Mouse (Mus musculus): ENCODE data around the gene Fbxl19. TPM values are rescaled to one million over a fixed set of nuclear protein-coding genes. Genes with fewer than 3 reads are reported as not detected.

Gene Fbxl19
- polyA plus RNA-seq, 1 experiment from 2014 or later = 6.2 TPM

DNA sequence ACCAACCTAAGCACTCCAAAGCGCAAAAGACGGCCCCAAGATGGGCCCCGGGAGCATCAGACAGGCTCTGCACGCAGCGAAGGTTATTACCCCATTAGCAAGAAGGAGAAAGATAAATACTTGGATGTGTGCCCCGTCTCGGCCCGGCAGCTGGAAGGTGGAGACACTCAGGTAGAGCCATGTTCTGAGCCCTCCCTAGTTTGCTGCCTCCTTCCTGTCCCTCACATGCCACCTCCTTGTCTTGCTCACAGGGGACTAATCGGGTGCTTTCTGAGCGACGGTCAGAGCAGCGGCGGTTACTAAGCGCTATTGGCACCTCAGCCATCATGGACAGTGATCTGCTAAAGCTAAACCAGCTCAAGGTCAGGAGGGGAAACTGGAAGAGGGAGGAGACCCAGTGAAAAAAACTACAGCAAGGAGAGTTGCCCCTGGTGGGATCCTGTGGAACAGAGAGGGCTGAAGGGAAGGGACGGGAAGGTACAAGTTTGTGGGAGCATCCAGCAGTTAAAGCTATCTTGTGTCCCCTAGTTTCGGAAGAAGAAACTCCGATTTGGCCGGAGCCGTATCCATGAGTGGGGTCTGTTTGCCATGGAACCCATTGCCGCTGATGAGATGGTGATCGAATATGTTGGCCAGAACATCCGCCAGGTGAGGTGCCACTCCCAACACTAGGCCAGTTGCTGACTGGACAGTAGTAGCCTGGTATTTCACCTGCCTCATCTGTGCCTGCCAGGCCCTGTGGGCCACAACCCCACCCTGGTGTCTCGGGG, 52.9 kb downstream of the Fbxl19 start:
- Histone ChIP-seq H3K36me3 (ENCODE audit: control insufficient read depth, insufficient read depth, low read length) (peaks cover 64% of the 10 kb centered on the region), H3K27me3 (ENCODE audit: control insufficient read depth, insufficient read depth, low read length) (no peaks in the 10 kb centered on the region), H3K27ac (ENCODE audit: low read length) (no peak overlapping the region), H3K4me3 (ENCODE audit: low read depth, low read length) (no peak overlapping the region), H3K9ac (replicated peaks; ENCODE audit: low read depth, low read length) (no peak overlapping the region), H3K4me2 (replicated peaks; ENCODE audit: low read depth, low read length) (no peak overlapping the region), H3K9me3 (ENCODE audit: control insufficient read depth, low read depth, low read length) (no peaks in the 10 kb centered on the region), H3K4me1 (ENCODE audit: control insufficient read depth, insufficient read depth, low read length) (no peaks in the 10 kb centered on the region; the same call in 1 of the 2 replicates)
- WGBS = 90% methylated on average over 23 of the region's 23 CpGs
- ATAC-seq (ENCODE audit: insufficient number of reproducible peaks, insufficient read depth, low FRiP score, low read depth) = no peak

DNA sequence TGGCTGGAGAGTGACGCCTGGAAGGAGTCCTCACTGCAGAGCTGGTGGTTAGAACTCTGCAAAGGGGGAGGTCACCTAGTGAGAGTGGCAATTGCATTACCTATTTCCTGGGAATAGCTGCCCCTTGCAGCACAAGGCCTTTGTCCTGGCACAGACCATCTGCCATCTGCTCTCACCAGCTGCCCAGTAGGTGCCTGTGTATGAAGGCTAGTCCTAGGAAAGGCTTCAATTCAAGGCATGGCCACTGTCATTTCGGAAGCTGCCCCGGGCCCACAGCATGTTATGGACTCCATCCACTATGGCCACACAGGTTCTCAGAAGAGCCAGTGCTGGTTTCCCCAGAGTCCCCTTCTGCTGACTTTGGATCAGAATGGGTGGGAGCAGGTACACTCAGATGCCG, 54.2 kb downstream of the Fbxl19 start:
- Histone ChIP-seq H3K27me3 (ENCODE audit: control insufficient read depth, insufficient read depth, low read length) (no peaks in the 10 kb centered on the region), H3K9me3 (ENCODE audit: control insufficient read depth, low read depth, low read length) (no peaks in the 10 kb centered on the region), H3K4me3 (ENCODE audit: low read depth, low read length) (no peak overlapping the region), H3K4me1 (ENCODE audit: control insufficient read depth, insufficient read depth, low read length) (no peaks in the 10 kb centered on the region; the same call in 1 of the 2 replicates), H3K4me2 (replicated peaks; ENCODE audit: low read depth, low read length) (no peak overlapping the region), H3K9ac (replicated peaks; ENCODE audit: low read depth, low read length) (no peak overlapping the region), H3K27ac (ENCODE audit: low read length) (no peak overlapping the region), H3K36me3 (ENCODE audit: control insufficient read depth, insufficient read depth, low read length) (peaks cover 60% of the 10 kb centered on the region)
- 92% methylated on average over 4 of the region's 4 CpGs for WGBS
- ATAC-seq (ENCODE audit: insufficient number of reproducible peaks, insufficient read depth, low FRiP score, low read depth) = no peak

DNA sequence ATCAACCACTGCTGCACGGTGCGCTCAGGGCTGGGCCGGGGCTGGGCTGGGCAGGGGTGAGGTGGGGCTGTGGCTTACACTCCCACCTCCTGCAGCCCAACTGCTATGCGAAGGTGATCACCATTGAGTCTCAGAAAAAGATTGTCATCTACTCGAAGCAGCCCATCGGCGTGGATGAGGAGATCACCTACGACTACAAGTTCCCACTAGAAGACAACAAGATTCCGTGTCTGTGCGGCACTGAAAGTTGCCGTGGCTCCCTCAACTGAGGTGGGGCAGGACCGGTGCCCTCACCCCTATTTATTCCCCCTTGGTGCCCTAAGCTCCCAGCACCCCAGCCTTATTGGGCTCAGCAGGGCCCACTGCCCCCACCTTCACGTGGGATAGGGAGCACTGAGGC, 54.9 kb downstream of the Fbxl19 start:
- H3K9ac ChIP-seq (replicated peaks; ENCODE audit: low read depth, low read length) = no peak overlapping the region
- ATAC-seq (ENCODE audit: insufficient number of reproducible peaks, insufficient read depth, low FRiP score, low read depth) = no peak
- H3K27ac ChIP-seq (ENCODE audit: low read length) = no peak overlapping the region
- H3K36me3 ChIP-seq (ENCODE audit: control insufficient read depth, insufficient read depth, low read length) = peaks cover 57% of the 10 kb centered on the region
- H3K4me3 ChIP-seq (ENCODE audit: low read depth, low read length) = no peak overlapping the region
- no peaks in the 10 kb centered on the region; the same call in 1 of the 2 replicates for H3K4me1 ChIP-seq (ENCODE audit: control insufficient read depth, insufficient read depth, low read length)
- WGBS = 91% methylated on average over 13 of the region's 13 CpGs
- no peaks in the 10 kb centered on the region for H3K9me3 ChIP-seq (ENCODE audit: control insufficient read depth, low read depth, low read length)
- H3K27me3 ChIP-seq (ENCODE audit: control insufficient read depth, insufficient read depth, low read length) = no peaks in the 10 kb centered on the region
- H3K4me2 ChIP-seq (replicated peaks; ENCODE audit: low read depth, low read length) = no peak overlapping the region

DNA sequence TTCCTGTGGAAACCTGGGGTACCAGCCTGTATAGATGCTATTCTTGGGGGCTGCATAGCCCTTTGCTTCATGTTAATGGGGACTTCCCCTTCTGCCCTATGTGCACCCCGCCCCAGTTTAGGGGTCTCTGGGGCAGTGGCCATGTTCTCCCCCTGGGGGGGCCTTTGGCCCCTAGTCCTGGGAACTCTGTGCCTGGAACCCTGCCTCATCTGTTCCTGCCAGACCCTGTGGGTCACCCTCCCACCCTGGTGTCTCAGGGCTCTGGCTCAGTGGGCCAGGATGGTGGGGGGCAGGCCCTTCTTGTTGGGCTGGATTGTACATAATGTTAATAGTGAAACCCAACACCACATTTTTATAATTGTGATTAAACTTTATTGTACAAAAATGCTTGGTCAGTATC, 55.4 kb downstream of the Fbxl19 start:
- no peaks in the 10 kb centered on the region; the same call in 1 of the 2 replicates for H3K4me1 ChIP-seq (ENCODE audit: control insufficient read depth, insufficient read depth, low read length)
- no peak overlapping the region for H3K27ac ChIP-seq (ENCODE audit: low read length)
- H3K9me3 ChIP-seq (ENCODE audit: control insufficient read depth, low read depth, low read length) = no peaks in the 10 kb centered on the region
- H3K4me2 ChIP-seq (replicated peaks; ENCODE audit: low read depth, low read length) = no peak overlapping the region
- ATAC-seq (ENCODE audit: insufficient number of reproducible peaks, insufficient read depth, low FRiP score, low read depth) = no peak
- H3K36me3 ChIP-seq (ENCODE audit: control insufficient read depth, insufficient read depth, low read length) = peaks cover 55% of the 10 kb centered on the region
- no peaks in the 10 kb centered on the region for H3K27me3 ChIP-seq (ENCODE audit: control insufficient read depth, insufficient read depth, low read length)
- H3K9ac ChIP-seq (replicated peaks; ENCODE audit: low read depth, low read length) = no peak overlapping the region
- H3K4me3 ChIP-seq (ENCODE audit: low read depth, low read length) = no peak overlapping the region
- 88% methylated on average over 1 of the region's 1 CpGs for WGBS

DNA sequence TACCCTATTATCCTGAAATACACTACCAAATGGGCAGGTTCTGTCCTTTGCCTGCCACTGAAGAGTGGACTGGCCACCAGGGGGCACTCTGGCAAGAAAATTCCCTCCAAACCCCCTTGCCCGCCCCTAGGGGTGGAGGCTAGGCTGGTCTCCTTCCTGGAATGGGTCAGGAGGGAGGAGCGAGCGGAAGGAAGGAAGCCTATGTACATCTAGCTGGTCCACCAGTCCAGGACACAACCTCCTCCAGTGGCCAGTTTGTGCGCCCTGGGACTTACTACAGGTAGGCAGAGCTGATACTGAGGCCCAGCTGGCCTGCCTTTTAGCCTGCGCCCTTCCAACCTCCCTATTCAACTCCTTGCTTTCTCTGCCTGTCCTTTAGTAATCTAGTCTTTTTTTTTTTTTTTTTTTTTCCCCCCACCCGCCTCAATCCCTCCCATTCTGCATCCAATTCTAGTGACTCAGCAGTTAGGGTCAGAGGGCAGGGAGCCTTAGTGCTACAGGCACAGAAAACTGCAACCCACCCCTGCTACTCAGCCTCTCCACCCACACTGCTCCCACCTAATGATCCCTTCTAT, 56.2 kb downstream of the Fbxl19 start, which contains the start of gene Hsd3b7:
Gene Hsd3b7 (plus strand): TSS at position 170 of the 575 bp plus-strand sequence.
- H3K4me3 ChIP-seq (ENCODE audit: low read depth, low read length) = peak within 1 kb of the TSS; percentile 19
- H3K4me1 ChIP-seq (ENCODE audit: control insufficient read depth, insufficient read depth, low read length) = no peaks in the 10 kb centered on the region; the same call in 1 of the 2 replicates
- WGBS = 23% methylated on average over 6 of the region's 6 CpGs
- H3K27me3 ChIP-seq (ENCODE audit: control insufficient read depth, insufficient read depth, low read length) = no peaks in the 10 kb centered on the region
- no peaks in the 10 kb centered on the region for H3K9me3 ChIP-seq (ENCODE audit: control insufficient read depth, low read depth, low read length)
- peak within 1 kb of the TSS; percentile 40 for H3K4me2 ChIP-seq (replicated peaks; ENCODE audit: low read depth, low read length)
- no peak within 1 kb of the TSS for H3K27ac ChIP-seq (ENCODE audit: low read length)
- no peak within 1 kb of the TSS for H3K9ac ChIP-seq (replicated peaks; ENCODE audit: low read depth, low read length)
- H3K36me3 ChIP-seq (ENCODE audit: control insufficient read depth, insufficient read depth, low read length) = peaks cover 48% of the 10 kb centered on the region
- ATAC-seq (ENCODE audit: insufficient number of reproducible peaks, insufficient read depth, low FRiP score, low read depth) = peak; percentile 87

DNA sequence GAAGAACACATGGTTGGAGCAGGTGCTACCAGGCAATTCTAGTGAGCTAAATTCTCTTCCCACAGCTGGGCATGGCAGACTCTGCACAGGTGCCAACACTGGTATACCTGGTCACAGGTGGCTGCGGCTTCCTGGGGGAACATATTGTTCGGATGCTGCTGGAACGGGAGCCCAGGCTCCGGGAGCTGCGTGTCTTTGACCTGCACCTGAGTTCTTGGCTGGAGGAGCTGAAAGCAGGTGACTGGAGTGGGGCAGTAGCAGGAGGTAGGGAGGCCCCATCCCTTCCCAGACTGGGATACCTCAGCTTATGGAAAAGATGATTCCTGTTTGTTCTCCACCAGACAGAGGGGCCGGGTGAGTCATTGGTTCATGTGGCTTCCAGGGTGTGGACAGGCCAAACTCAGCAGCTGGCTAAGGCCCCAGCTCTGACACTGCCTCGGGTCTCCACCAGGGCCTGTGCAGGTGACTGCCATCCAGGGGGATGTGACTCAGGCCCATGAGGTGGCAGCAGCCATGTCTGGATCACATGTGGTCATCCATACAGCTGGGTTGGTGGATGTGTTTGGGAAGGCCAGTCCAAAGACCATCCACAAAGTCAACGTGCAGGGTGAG, 56.8 kb downstream of the Fbxl19 start:
- peak overlapping the region; percentile 40 for H3K4me2 ChIP-seq (replicated peaks; ENCODE audit: low read depth, low read length)
- H3K4me3 ChIP-seq (ENCODE audit: low read depth, low read length) = peak overlapping the region; percentile 19; the same call in 1 of the 2 replicates
- 88% methylated on average over 8 of the region's 8 CpGs for WGBS
- H3K36me3 ChIP-seq (ENCODE audit: control insufficient read depth, insufficient read depth, low read length) = peaks cover 42% of the 10 kb centered on the region
- H3K27ac ChIP-seq (ENCODE audit: low read length) = no peak overlapping the region
- no peaks in the 10 kb centered on the region for H3K9me3 ChIP-seq (ENCODE audit: control insufficient read depth, low read depth, low read length)
- no peaks in the 10 kb centered on the region for H3K27me3 ChIP-seq (ENCODE audit: control insufficient read depth, insufficient read depth, low read length)
- no peak overlapping the region for H3K9ac ChIP-seq (replicated peaks; ENCODE audit: low read depth, low read length)
- H3K4me1 ChIP-seq (ENCODE audit: control insufficient read depth, insufficient read depth, low read length) = no peaks in the 10 kb centered on the region; the same call in 1 of the 2 replicates
- ATAC-seq (ENCODE audit: insufficient number of reproducible peaks, insufficient read depth, low FRiP score, low read depth) = no peak

DNA sequence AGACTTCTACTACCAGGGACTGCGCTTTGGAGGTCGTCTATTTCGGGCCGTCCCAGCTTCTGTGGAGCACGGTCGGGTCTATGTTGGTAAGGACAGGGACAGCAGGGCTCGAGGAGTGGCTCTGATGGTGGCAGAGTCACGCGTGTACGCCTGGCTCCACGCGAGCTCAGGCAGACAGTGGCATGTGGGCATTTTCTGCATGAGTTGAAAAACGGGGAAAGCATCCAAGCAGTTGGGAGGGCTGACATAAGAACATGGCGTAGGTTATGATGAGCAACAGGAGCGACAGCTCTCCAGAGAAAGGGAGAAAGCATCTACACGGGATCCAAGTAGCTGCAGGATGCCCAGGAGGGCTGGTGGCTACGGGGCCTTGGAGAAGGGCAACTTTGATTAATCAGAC, 58.0 kb downstream of the Fbxl19 start:
- 90% methylated on average over 17 of the region's 17 CpGs for whole genome bisulfite sequencing
- Histone ChIP-seq H3K9me3 (ENCODE audit: control insufficient read depth, low read depth, low read length) (no peaks in the 10 kb centered on the region), H3K36me3 (ENCODE audit: control insufficient read depth, insufficient read depth, low read length) (peaks cover 31% of the 10 kb centered on the region), H3K4me3 (ENCODE audit: low read depth, low read length) (no peak overlapping the region), H3K27ac (ENCODE audit: low read length) (no peak overlapping the region), H3K4me1 (ENCODE audit: control insufficient read depth, insufficient read depth, low read length) (no peaks in the 10 kb centered on the region; the same call in 1 of the 2 replicates), H3K9ac (replicated peaks; ENCODE audit: low read depth, low read length) (no peak overlapping the region), H3K27me3 (ENCODE audit: control insufficient read depth, insufficient read depth, low read length) (no peaks in the 10 kb centered on the region), H3K4me2 (replicated peaks; ENCODE audit: low read depth, low read length) (no peak overlapping the region)
- ATAC-seq (ENCODE audit: insufficient number of reproducible peaks, insufficient read depth, low FRiP score, low read depth) = no peak

DNA sequence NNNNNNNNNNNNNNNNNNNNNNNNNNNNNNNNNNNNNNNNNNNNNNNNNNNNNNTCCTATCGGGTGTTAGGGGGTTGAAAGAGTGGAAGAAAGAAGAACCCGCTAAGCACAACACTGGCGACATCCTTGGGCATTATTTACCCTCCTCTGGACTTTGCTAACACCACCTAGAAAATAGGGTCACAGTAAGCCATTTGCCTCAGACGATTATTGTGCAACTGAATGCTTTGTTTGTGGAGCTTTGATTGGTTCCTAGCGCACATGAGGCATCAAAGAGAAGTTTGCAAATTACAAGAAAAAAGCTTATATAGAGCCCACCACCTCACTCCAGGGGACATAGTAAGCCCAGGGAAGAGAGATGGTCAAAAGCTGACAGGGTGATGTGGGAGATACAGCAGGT, 64.5 kb downstream of the Fbxl19 start:
- no peak overlapping the region for H3K9ac ChIP-seq (replicated peaks; ENCODE audit: low read depth, low read length)
- no peak overlapping the region for H3K4me2 ChIP-seq (replicated peaks; ENCODE audit: low read depth, low read length)
- no peak overlapping the region for H3K4me3 ChIP-seq (ENCODE audit: low read depth, low read length)
- ATAC-seq (ENCODE audit: insufficient number of reproducible peaks, insufficient read depth, low FRiP score, low read depth) = no peak
- no peaks in the 10 kb centered on the region for H3K27me3 ChIP-seq (ENCODE audit: control insufficient read depth, insufficient read depth, low read length)
- H3K36me3 ChIP-seq (ENCODE audit: control insufficient read depth, insufficient read depth, low read length) = no peaks in the 10 kb centered on the region; the same call in none of the 2 replicates
- no peak overlapping the region for H3K27ac ChIP-seq (ENCODE audit: low read length)
- WGBS = 67% methylated on average over 5 of the region's 5 CpGs
- H3K9me3 ChIP-seq (ENCODE audit: control insufficient read depth, low read depth, low read length) = no peaks in the 10 kb centered on the region
- no peaks in the 10 kb centered on the region for H3K4me1 ChIP-seq (ENCODE audit: control insufficient read depth, insufficient read depth, low read length)
